Mouse (Mus musculus): ENCODE results near the gene Oxct1. TPM values are rescaled to one million over a fixed set of nuclear protein-coding genes. Genes with fewer than 3 reads are reported as not detected.
A peak's percentile ranks its signal among the peaks of the same experiment; 100 is the strongest.

Oxct1 gene
- 21.5 and 25.7 TPM in 2 replicates for polyA plus RNA-seq (2015; fragmentation: Nextera tagmentation; extraction: Ambion mirVana)

DNA sequence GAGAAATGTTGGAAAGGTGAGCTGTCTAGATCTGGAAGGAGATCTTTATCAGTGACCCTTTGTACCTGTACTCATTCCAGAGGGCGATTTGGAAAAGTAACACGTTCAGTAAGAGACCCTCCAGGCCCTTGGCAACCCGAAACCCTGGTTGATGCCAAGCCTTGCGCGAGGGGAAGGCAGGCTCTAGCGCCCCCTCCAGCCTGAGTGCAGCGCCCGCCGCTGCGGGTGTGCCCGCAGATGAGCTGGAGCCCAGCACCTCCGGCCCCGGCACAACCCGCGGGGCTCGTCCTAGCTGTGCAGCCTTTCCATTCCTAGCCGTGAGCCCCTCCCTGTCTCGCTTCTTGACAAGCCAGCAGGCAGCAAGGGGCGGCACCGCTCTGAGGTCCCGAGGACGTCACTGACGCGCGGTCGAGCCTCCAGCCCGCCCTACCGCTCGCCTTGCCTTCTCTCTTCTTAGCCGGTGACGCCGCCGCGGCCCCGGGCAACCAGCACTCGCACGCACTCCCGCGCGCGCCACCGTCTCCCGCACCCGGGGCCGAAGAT lies at the start of gene Oxct1:
Gene Oxct1, plus strand, starts transcription at position 153 of the 543 bp plus-strand sequence.
- peak; percentile 88 for ATAC-seq (ENCODE audit: insufficient read depth)
- H3K36me3 ChIP-seq (replicated peaks), result no peaks in the 10 kb centered on the region
- WGBS (ENCODE audit: insufficient replicate concordance), result under 1% methylated on average over 45 of the region's 45 CpGs
- peaks cover 12% of the 10 kb centered on the region for H3K27me3 ChIP-seq
- peak within 1 kb of the TSS; percentile 68 for H3K4me3 ChIP-seq (replicated peaks)
- peaks cover 11% of the 10 kb centered on the region; the same call in 1 of the 2 replicates for H3K4me1 ChIP-seq (replicated peaks)
- H3K4me2 ChIP-seq, result peak within 1 kb of the TSS; percentile 81
- peak within 1 kb of the TSS; percentile 44 for H3K9ac ChIP-seq
- no peaks in the 10 kb centered on the region for H3K9me3 ChIP-seq (replicated peaks)
- H3K27ac ChIP-seq (replicated peaks), result peak within 1 kb of the TSS; percentile 62

DNA sequence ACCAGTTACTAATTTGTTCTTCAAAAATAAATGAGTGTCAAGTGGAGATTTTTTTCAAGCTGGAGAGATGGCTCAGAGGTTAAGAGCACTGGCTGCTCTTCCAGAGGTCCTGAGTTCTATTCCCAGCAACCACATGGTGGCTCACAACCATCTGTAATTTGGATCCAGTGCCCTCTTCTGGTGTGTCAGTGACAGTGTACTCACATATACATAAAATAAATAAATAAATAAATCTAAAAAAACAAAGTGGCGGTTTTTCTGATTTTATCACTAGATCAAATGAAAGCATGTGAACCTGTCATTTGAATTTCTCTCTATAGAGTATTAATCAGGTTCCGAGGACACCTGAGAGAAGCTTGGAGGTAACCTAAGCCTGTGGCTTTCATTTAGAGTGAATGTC lies 47.9 kb upstream of the Oxct1 start:
- Histone ChIP-seq H3K36me3 (replicated peaks) (no peaks in the 10 kb centered on the region), H3K4me3 (replicated peaks) (no peak overlapping the region), H3K9me3 (replicated peaks) (no peaks in the 10 kb centered on the region), H3K4me2 (peak overlapping the region; percentile 87; the same call in 1 of the 2 replicates), H3K9ac (no peak overlapping the region), H3K27ac (replicated peaks) (no peak overlapping the region), H3K4me1 (replicated peaks) (peaks cover 16% of the 10 kb centered on the region), H3K27me3 (no peaks in the 10 kb centered on the region)
- 70% methylated on average over 2 of the region's 2 CpGs for WGBS (ENCODE audit: insufficient replicate concordance)
- ATAC-seq (ENCODE audit: insufficient read depth), result no peak

DNA sequence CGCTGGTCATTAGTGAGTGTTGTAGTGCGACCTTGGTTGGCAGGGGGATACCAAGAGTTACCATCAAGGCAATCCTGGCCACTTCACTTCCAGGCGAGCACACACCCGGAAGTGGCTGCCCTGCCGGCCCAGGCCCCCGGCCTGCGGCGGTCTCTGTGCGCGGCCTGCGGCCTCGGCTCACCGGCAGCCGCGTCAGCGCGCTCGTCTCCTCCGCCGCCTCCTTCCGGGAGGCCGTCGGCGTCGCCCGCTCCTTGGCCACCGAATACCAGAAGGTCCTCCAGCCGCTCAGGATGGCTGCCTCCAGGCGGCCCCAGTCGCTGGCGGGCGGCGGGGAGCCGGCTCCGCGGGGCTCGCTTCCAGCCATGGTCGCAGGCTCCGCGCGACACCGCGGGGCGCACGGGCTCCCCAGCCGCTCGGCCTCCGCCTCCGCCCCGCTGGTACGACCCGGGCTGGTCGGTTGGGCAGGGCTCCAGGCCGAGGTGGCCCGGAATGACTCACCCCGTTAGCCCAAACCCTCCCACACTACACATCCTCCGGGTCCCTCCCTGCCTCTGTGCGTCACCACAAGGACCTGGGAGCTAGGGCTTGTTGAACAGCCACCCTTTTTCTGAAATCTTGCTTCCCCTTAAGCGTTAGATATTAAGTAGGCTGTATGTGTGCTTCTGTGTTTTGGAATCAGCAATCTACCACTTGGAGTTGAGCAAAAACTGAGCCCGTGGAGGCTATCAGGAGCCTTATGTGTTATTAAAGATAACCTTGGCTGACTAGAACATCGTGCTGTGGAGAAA lies 46.9 kb upstream of the Oxct1 start, which contains the start of gene Fbxo4:
Gene Fbxo4, minus strand, starts transcription at position 513 of the 788 bp plus-strand sequence.
- peaks cover 16% of the 10 kb centered on the region for H3K4me1 ChIP-seq (replicated peaks)
- no peaks in the 10 kb centered on the region; the same call in 1 of the 2 replicates for H3K36me3 ChIP-seq (replicated peaks)
- H3K9me3 ChIP-seq (replicated peaks), result no peaks in the 10 kb centered on the region
- peak within 1 kb of the TSS; percentile 72 for H3K4me3 ChIP-seq (replicated peaks)
- no peaks in the 10 kb centered on the region for H3K27me3 ChIP-seq
- peak within 1 kb of the TSS; percentile 85 for H3K27ac ChIP-seq (replicated peaks)
- H3K4me2 ChIP-seq, result peak within 1 kb of the TSS; percentile 87
- WGBS (ENCODE audit: insufficient replicate concordance), result under 1% methylated on average over 61 of the region's 61 CpGs
- ATAC-seq (ENCODE audit: insufficient read depth), result peak; percentile 94
- peak within 1 kb of the TSS; percentile 70 for H3K9ac ChIP-seq

DNA sequence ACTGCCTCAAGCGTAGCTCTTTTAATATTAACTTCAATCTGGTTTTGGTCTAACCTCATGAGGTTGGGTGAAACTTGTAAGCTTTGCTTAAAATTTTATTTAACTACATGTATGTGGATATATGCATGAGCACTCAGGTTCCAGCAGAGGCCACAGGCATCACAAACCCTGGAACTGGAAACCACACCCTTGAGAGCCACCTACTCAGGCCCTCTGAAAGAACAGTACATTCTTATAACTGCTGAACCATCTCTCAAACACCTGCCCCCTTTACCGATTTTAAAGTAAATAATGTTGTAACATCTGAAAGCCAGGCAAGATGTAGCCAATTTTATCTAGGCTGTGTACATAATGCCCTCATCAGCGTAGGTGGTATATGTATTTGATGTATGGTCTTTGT lies 46.3 kb upstream of the Oxct1 start:
- Histone ChIP-seq H3K4me1 (replicated peaks) (peaks cover 16% of the 10 kb centered on the region), H3K27me3 (no peaks in the 10 kb centered on the region), H3K36me3 (replicated peaks) (peaks cover 1% of the 10 kb centered on the region), H3K4me2 (peak overlapping the region; percentile 87), H3K4me3 (replicated peaks) (peak overlapping the region; percentile 72; the same call in 1 of the 2 replicates), H3K9ac (no peak overlapping the region), H3K27ac (replicated peaks) (peak overlapping the region; percentile 85), H3K9me3 (replicated peaks) (no peaks in the 10 kb centered on the region)
- ATAC-seq (ENCODE audit: insufficient read depth), result no peak
- WGBS (ENCODE audit: insufficient replicate concordance), result 61% methylated on average over 3 of the region's 3 CpGs

DNA sequence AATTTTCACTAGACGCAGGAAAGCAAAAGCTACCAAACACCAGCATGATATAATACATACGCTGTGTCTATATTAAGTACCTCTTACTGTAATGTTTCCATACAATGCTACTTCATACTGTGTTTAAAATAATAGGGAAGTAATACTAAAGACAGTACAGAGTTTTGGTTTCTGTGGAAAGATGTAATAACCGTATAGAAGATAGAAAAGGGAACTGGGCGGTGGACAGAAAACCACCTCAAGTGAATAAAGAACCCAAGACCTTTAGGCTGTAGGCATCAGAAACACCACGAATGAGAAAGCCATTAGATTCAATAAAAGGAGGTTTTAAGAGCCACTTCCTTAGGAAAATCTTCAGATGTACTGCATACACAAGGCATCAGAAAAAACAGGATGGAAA lies 43.5 kb upstream of the Oxct1 start:
- Histone ChIP-seq H3K27me3 (no peaks in the 10 kb centered on the region), H3K36me3 (replicated peaks) (peaks cover 15% of the 10 kb centered on the region), H3K9me3 (replicated peaks) (no peaks in the 10 kb centered on the region), H3K4me2 (no peak overlapping the region), H3K4me3 (replicated peaks) (no peak overlapping the region), H3K9ac (no peak overlapping the region), H3K4me1 (replicated peaks) (peaks cover 16% of the 10 kb centered on the region), H3K27ac (replicated peaks) (no peak overlapping the region)
- 64% methylated on average over 5 of the region's 5 CpGs for WGBS (ENCODE audit: insufficient replicate concordance)
- no peak for ATAC-seq (ENCODE audit: insufficient read depth)

DNA sequence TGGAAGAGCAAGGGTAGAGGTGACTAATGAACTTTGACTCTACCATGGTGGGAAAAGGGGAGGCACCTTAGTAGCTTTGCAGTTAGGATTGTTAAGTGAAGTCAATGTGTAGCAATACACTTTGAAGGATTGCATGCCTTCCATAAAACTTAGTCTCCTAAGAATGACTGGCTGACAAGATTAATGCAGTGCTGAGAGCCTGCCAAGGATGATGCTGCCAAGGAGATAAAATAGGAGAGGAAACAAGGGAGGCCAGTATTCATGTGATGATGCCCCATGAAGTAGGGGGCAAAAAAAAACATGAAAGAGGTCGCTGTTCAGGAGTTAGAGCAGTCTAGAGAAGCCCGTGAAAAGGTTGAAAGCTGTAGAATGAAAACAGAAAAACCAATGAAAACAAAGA lies 41.3 kb upstream of the Oxct1 start:
- Histone ChIP-seq H3K27ac (replicated peaks) (no peak overlapping the region), H3K4me2 (no peak overlapping the region), H3K36me3 (replicated peaks) (peaks cover 22% of the 10 kb centered on the region), H3K9ac (no peak overlapping the region), H3K4me1 (replicated peaks) (peaks cover 3% of the 10 kb centered on the region), H3K27me3 (no peaks in the 10 kb centered on the region), H3K4me3 (replicated peaks) (no peak overlapping the region), H3K9me3 (replicated peaks) (no peaks in the 10 kb centered on the region)
- WGBS (ENCODE audit: insufficient replicate concordance), result 61% methylated on average over 2 of the region's 2 CpGs
- ATAC-seq (ENCODE audit: insufficient read depth), result no peak

DNA sequence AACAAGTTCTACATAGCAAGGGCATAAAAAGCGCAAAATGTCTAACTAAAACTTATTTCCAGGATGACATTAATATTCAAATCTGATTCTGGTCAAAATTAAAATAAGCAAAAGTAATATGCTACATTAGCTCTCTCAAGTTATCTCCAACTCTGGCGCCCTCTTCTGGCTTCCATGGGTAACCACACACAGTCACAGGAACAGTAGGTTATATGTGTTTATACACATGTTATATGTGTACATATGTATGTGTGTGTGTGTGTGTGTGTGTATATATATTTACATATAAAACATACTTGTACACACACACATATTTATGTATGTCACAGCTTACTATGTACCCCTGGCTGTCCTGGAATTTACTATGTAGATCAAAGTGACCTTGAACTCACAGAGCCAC lies 38.2 kb upstream of the Oxct1 start:
- 47% methylated on average over 2 of the region's 2 CpGs for WGBS (ENCODE audit: insufficient replicate concordance)
- no peak overlapping the region for H3K4me3 ChIP-seq (replicated peaks)
- no peaks in the 10 kb centered on the region for H3K4me1 ChIP-seq (replicated peaks)
- no peak overlapping the region for H3K4me2 ChIP-seq
- H3K27me3 ChIP-seq, result no peaks in the 10 kb centered on the region
- ATAC-seq (ENCODE audit: insufficient read depth), result no peak
- no peaks in the 10 kb centered on the region for H3K9me3 ChIP-seq (replicated peaks)
- H3K36me3 ChIP-seq (replicated peaks), result peaks cover 43% of the 10 kb centered on the region
- H3K27ac ChIP-seq (replicated peaks), result no peak overlapping the region
- no peak overlapping the region for H3K9ac ChIP-seq

DNA sequence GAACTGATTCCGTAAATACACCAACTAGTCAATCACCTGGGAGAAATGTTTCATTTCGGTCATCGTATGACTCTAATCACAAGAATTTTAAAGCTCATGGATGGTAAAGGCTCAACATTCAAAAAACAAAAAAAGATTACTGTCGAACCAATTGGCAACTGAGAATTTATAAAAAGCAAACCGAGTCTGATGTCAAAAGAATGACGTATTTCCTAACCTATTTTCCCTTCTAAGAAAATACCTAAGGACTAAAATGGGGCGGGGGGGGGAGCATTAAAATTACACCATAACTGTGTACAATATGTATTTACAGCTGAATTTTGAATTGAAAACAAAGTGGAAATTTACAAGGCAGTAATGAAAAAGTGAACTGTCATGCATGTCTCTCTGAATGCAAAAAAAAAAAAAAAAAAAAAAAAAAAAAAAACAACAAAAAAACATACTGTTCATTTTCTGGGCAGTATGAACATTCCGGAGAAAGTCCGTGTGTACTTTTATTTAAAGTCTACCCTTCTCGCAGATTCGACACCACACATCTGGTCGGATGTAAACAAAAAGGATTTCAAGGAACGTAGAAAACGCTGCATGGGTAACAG lies 31.2 kb upstream of the Oxct1 start:
- Histone ChIP-seq H3K4me2 (peak overlapping the region; percentile 86), H3K27ac (replicated peaks) (peak overlapping the region; percentile 92), H3K9ac (peak overlapping the region; percentile 81), H3K36me3 (replicated peaks) (peaks cover 21% of the 10 kb centered on the region), H3K4me1 (replicated peaks) (peaks cover 13% of the 10 kb centered on the region), H3K4me3 (replicated peaks) (peak overlapping the region; percentile 83), H3K9me3 (replicated peaks) (no peaks in the 10 kb centered on the region), H3K27me3 (no peaks in the 10 kb centered on the region)
- ATAC-seq (ENCODE audit: insufficient read depth), result no peak
- 19% methylated on average over 14 of the region's 14 CpGs for WGBS (ENCODE audit: insufficient replicate concordance)

DNA sequence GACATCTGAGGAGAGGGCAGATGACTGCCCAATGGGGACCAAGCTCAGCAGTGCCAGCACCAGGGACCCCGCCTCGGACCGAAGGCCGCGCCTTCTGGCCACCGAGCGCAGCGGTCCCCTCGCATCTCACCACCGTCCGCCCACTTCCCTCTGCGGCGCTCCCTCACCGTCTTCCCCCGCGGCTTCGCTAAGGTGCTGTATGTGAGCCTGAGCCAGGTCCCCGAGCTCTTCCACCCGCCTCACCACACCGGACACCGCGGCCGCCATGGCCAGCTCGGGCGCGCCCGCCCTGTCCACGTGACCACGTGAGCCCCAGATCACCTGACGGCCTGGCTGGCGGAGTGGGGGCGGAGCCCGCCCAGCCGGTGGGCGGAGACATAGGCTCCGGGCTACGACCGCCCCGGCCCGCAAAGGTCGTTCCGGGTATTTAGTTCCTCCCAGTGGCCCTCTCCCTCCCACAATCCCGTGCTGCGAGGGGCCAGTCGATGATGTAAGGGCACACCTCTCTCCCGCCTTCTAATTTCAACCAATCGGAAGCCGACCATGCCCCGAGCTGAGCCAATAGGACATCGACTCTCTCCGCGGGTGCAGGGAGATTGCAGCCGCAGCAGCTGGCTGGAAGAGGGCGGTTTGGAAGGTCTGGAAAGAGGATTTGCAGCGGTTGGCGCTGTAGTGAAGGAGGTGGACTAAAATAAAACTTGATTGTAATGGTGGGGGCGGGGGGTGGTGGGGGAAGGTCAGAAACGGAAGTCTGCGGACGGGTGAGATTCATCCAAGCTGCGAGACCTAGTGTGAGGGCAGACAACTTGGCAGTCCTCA lies 30.5 kb upstream of the Oxct1 start, which contains the start of gene AW549877:
Gene AW549877, minus strand, starts transcription at position 297 of the 819 bp plus-strand sequence.
- H3K4me3 ChIP-seq (replicated peaks), result peak within 1 kb of the TSS; percentile 83
- peak within 1 kb of the TSS; percentile 92 for H3K27ac ChIP-seq (replicated peaks)
- H3K9ac ChIP-seq, result peak within 1 kb of the TSS; percentile 81
- peaks cover 13% of the 10 kb centered on the region for H3K4me1 ChIP-seq (replicated peaks)
- peak; percentile 98 for ATAC-seq (ENCODE audit: insufficient read depth)
- H3K9me3 ChIP-seq (replicated peaks), result no peaks in the 10 kb centered on the region
- peak within 1 kb of the TSS; percentile 86 for H3K4me2 ChIP-seq
- H3K36me3 ChIP-seq (replicated peaks), result peaks cover 15% of the 10 kb centered on the region
- no peaks in the 10 kb centered on the region for H3K27me3 ChIP-seq
- under 1% methylated on average over 61 of the region's 61 CpGs for WGBS (ENCODE audit: insufficient replicate concordance)

DNA sequence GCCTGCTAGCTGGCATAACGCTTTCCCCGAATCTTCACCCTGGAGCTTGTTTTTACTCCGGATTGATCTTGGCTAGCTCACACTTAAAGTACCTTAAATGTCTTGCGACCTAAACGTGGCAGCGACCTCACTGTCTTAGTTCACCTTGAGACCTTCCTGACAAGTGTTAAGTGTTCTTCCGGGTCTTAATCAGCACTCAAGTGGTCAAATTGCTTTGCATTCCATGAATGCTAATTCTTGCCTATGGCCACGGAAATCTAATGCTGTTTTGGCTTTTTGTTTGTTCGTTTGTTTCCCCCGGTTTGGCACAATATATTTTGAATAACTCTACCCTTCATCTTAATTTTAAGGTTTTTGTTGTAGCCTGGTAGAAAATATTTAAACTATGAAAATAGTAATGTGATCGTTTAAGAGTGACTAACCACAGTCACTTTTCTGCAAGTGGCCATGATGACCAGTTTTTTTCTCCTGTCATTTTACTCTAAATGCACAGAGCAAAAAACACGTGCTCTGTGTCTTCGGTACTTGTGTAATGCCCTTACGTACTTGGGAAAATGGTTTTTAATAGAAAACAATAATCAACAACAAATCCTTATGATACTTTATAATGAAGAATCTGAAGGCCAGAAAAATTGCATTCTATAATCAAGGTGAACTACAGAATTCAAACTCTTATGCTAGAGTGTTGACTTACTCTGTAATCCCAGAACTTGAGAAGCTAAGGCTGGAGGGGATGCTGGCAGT lies 29.7 kb upstream of the Oxct1 start:
- Histone ChIP-seq H3K9me3 (replicated peaks) (no peaks in the 10 kb centered on the region), H3K27ac (replicated peaks) (peak overlapping the region; percentile 83), H3K36me3 (replicated peaks) (peaks cover 8% of the 10 kb centered on the region), H3K4me1 (replicated peaks) (peaks cover 13% of the 10 kb centered on the region), H3K9ac (peak overlapping the region; percentile 66), H3K27me3 (no peaks in the 10 kb centered on the region), H3K4me2 (peak overlapping the region; percentile 86), H3K4me3 (replicated peaks) (peak overlapping the region; percentile 83)
- no peak for ATAC-seq (ENCODE audit: insufficient read depth)
- WGBS (ENCODE audit: insufficient replicate concordance), result 21% methylated on average over 14 of the region's 14 CpGs

All from liver, embryonic 15.5 days (tissue).